Mouse (Mus musculus): ENCODE measurements around the gene Pcsk1n.
"Not testable (repeated sequence)": the region's sequence is repeated elsewhere in the genome, so short reads cannot be mapped to it uniquely, and the experiment has no call there.

Gene Pcsk1n

DNA sequence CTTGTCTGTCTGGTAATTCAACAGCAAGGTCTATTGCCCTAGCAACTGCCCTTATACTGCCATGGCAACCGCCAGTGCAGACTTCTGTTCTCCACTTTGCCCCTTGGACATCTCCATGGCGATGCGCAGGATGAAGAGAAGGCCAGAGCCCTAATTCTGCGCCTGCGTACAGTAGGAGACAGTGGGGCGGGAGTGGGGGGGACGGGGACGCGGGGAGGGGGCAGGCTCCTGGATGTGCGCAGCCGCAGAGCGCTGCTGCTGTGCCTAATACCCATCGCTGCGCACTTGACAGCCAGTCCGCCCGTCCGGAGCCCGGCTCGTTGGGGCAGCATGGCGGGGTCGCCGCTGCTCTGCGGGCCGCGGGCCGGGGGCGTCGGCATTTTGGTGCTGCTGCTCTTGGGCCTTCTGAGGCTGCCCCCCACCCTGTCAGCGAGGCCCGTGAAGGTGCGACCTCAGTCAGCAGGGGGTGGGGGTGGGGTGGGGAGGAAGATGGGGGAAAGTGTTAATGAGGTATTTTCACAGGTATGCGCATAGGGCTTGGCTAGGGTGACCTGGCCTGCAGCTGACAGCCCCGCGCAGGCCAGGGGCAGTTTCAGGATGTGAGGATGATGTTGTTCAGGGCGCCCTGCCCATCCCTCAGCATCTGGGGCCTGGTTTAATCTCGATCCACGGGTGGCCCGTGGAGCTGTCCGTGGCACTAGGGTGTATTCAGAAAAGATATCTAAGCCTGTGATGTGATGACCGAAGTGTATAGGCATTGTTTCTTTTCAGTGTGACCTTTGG, at the start of gene Pcsk1n:
Gene Pcsk1n, plus strand, starts transcription at position 222 of the 783 bp plus-strand sequence.
- DNase-seq (ENCODE audit: low spot score) = no peak

DNA sequence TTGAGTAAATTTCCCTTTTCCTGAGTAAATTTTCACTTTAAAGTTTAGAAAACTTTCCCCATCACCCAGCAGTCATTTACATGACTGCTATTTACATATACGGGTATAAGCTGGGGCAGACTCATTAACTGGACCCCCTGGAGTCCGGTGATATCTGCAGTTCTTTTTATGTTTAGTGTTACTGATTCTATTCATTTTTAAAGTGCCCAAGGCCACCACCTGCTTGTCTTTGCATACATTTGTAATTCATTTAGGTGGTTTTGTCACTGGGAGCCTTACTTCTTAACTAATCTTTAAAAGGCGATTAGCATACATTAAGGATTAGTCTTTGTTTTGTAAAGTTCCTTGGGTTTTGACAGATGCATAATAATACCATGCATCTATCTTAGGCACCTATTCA, 49.8 kb upstream of the Pcsk1n start:
- DNase-seq (ENCODE audit: low spot score) = no peak

DNA sequence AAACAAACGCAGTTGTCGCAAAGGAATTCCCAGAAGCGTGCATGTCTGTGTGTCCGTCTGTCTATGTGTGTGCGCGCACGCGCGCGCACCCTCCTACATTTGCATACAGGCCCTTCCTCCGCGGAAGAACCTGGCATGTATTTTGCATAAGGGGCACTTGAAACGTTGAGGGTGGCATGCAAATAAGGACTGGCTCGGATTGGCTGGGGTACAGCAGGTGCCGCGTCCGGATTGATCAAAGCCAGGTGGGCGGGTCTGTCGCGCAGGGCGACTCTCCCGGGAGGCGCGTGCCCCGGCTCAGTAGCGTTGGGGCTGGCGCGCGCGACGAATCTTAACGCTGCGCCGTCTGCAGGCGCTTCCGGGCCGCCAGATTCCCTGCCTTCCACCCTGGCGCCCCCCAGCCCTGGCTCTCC, 41.6 kb upstream of the Pcsk1n start, which contains the start of gene Pim2:
Gene Pim2, plus strand, starts transcription at position 256 of the 413 bp plus-strand sequence.
- peak; percentile 84 for DNase-seq (ENCODE audit: low spot score)

DNA sequence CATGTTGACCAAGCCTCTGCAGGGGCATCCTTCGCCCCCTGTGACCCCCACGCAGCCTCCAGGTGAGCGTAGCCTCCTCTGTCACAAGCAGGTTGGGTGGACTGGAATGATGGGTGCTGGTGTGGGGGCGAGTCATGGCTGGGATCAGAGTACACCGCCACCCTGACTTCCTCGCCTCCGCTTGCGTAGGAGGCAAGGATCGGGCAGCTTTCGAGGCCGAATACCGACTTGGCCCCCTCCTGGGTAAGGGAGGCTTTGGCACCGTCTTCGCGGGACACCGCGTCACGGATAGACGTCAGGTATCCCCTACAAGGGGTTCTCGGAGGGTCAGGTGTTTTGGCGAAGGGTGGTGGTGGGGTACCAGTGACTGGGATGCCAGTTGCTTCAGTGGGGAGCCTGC, 41.1 kb upstream of the Pcsk1n start:
- no peak for DNase-seq (ENCODE audit: low spot score)

DNA sequence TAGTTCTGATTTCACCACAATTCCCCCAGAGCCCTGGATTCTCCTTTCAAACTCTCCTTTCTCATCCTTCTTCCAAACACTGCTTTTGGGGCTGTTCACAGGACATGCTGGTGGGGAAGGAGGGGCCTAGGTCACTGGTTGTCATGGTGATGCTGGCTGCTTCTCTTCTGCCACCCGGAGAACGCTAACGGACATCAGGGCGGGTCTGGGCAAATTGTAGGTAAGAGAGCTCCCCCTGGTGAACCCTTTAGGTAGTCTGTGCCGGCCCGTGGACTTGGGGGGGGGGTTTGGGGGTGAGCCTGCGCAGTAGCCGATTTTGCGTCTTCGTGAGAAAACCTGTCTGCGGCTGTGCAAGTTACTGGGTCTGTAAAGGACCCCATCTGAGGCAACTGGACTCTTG, 39.8 kb upstream of the Pcsk1n start:
- DNase-seq (ENCODE audit: low spot score) = peak; percentile 52

DNA sequence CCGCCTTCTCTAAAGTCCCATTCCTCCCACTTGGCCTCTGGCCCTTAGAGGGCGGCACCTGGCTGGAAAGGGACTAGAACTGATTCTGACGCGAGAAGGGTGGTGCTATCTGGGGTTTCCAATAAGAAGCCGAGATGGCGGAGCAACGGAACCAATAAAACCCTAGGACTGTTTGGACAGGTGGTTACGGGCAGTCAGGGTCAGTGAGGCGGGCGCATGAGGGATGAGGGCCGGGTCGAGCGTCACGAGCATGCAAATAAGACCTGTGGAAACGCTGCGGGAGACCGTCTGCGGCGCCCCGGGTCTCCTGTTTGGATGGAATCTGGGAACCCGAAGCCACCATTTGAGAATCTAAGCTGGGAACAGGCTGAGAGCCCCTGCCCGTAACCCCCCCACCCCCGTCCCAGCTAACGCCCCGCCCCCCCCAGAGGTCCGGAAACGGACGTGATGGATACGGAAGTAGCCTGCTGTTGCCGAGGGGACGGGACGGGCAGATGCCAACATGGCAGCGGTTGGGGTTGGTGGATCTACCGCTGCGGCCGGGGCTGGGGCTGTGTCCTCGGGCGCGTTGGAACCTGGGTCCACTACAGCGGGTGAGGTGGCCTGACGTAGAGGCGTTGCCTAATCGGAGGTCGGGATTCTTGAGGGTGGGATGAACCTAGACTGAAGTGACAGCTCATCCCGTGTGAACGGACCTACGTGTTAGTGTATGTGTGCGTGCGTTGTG, 35.6 kb upstream of the Pcsk1n start, which contains the start of gene Slc35a2:
Gene Slc35a2, plus strand, starts transcription at position 188 of the 727 bp plus-strand sequence.
- DNase-seq (ENCODE audit: low spot score) = peak; percentile 84

DNA sequence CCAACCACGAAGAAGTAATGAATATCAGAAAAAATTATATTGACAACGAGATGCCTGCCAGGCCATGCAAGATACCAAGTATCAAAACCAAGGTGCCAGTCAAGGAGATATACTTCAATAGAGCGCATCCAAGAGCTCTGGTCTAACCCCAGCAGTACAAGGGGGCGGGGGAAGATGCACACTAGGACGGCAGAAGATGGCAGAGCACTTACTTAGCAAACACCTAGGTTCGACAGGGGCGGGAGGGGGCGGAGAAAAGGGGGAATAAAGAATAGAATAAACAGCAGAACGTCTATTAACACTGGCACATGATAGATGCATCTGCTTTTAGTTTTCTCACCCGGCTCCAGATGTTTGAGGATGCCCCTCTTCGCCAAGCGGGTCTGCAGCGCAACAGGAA, 21.4 kb upstream of the Pcsk1n start:
- DNase-seq (ENCODE audit: low spot score) = no peak

DNA sequence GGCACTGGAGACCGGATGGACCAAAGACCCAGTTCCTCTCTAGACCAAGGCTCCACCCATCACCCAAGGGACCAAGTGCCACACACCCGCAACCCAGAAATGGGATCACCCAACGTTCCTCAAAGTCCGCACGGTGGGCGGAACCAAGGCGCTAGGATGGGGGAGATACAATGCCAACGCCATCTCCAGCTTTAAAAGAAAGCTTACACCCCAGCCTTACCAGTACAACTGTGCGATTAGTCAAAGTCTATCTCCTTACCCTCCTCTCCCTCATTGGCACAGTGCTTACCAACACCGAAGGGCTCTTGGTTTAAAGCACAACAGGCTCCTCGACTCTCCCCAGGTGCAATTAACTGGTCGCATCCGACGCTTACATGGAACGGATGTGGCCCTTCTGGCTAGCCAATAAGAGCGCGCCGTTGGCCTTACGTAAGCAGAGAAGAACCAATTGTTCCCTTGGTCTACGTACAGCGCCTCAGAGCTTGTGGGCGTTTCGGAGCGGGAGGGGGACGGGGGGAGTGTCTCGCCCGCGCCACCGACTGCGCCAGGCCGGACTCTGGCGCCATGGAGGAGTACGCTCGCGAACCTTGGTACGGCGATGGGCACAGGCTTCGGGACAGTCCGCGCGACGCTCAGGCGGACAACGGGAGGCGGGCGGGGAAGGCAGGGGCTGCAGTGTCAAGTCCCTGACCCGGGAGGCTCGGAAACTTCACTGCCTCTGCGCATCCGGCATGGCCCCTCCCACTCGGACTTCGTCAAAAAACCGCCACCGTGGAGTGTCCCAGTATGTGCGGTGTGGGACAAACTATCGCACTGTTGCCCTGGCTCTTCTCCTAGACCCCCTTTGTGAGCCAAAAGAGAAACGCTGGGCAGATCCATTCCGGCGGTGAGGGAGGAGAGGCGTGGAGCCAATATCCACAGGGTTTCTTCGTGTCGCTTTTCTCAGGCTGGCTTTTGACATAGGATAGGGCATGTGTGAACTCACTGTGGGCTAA, 20.4 kb upstream of the Pcsk1n start, which contains the start of the genes Pqbp1 and Timm17b:
Gene Pqbp1, minus strand, starts transcription at position 390 of the 995 bp plus-strand sequence.
Gene Timm17b, plus strand, starts transcription at position 478 of the 995 bp plus-strand sequence.
- DNase-seq (ENCODE audit: low spot score) = peak; percentile 91

DNA sequence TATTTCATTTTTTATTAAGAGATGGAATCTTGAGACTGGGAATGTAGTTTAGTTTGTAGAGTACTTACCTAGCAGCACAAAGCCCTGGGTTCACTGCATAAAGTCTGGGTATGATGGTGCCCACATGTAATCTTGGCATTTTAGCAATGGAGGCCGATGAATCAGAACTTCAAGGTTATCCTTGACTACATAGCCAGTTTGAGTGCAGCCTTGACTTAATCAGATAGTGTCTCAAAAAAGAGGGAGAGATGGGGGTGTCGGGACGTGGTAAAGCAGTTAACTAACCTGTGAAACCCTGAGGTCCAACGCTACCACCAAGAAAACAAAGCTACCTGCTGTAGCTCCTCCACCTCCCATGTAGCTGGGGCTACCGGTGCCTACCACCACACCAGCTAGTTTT, 15.2 kb upstream of the Pcsk1n start:
- DNase-seq (ENCODE audit: low spot score) = no peak

DNA sequence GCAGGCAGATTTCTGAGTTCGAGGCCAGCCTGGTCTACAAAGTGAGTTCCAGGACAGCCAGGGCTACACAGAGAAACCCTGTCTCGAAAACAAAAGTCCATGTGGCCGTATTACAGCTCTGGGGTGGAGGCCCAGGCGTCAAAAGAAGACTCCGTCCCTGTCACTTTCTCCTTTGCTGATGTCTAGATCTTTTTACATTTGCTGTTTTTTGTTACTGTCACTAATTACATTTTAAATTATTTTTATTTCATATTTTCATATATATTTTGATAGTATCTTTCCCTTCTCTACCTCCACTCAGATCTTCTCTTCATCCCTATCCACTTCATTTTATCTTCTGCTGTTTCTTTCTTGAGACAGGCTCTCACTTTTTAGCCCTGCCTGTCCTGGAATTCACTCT, 11.9 kb upstream of the Pcsk1n start, which contains the start of gene Gm10491:
Gene Gm10491, minus strand, starts transcription at position 101 of the 400 bp plus-strand sequence.
- DNase-seq (ENCODE audit: low spot score) = no peak

DNA sequence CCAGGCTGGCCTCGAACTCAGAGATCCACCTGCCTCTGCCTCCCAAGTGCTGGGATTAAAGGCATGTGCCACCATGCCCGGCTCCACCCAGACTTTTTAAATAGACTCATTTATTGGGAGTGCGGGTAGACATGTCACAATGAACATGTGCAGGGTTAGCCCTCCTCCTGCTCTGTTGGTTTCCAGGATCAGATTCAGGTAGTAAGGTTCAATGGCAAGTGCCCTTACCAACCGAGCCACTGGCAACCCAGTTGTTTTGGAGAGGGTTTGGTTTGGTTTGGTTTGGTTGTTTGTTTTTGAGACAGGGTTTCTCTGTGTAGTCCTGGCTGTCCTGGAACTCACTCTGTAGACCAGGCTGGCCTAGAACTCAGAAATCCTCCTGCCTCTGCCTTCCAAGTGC, 10.4 kb upstream of the Pcsk1n start, which contains the start of gene Gm10490:
Gene Gm10490, plus strand, starts transcription at position 301 of the 400 bp plus-strand sequence.
- not testable (repeated sequence) for DNase-seq (ENCODE audit: low spot score)

DNA sequence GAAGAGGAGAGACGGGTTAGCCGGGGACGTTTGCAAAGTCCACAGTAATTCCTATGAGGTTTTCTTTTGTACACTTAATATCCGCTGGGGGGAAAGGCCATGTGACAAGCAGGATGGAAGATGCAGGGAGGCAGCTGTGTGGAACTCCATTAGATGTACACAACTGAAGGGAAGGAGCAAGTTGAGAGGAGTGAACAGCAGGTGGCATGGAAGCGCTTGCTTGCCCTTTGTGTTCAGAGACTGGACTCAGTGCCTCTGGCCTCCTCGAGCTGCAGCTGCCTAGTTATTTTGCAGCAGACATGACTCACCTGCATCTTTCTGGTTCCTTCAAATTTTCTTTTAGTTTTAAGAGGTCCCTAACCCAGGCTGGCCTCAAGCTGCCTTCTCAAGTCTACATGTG, 9.1 kb upstream of the Pcsk1n start:
- DNase-seq (ENCODE audit: low spot score) = no peak

DNA sequence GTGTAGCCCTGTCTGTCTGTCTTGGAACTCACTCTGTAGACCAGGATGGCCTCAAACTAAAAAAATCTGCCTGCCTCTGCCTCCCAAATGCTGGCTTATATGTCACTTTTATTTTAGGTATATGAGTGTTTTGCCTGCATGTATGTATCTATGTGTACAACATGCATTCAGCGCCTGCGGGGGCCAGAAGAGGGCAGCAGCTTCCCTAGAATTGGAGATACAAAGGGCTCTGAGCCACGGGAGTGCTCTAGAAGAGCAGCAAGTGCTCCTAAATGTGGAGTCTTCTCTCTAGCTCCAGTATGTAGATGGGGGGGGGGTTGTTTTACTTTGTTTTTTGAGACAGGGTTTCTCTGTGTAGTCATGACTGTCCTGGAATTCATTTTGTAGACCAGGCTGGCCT, 4.0 kb upstream of the Pcsk1n start:
- not testable (repeated sequence) for DNase-seq (ENCODE audit: low spot score)

DNA sequence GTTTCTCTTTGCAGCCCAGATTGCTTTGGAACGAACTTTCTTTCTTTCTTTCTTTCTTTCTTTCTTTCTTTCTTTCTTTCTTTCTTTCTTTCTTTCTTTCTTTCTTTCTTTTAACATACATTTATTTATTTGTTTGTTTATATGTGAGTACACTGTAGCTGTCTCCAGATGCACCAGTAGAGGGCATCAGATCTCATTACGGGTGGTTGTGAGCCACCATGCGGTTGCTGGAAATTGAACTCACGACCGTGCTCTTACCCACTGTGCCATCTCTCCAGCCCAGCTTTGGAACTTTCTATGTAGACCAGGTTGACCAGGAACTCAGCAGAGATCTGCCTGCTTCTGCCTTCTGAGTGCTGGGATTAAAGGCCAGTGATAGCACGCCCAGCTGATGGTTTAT, 1.7 kb upstream of the Pcsk1n start:
- not testable (repeated sequence) for DNase-seq (ENCODE audit: low spot score)

DNA sequence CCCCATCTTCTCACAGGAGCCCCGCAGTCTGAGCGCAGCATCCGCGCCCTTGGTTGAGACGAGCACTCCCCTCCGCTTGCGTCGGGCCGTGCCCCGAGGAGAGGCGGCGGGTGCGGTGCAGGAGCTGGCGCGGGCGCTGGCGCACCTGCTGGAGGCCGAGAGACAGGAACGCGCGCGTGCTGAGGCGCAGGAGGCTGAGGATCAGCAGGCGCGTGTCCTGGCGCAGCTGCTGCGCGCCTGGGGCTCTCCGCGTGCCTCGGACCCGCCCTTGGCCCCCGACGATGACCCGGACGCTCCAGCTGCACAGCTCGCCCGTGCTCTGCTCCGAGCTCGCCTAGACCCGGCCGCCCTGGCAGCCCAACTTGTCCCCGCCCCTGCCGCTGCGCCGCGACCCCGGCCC, 2.4 kb downstream of the Pcsk1n start:
- DNase-seq (ENCODE audit: low spot score) = peak; percentile 45

DNA sequence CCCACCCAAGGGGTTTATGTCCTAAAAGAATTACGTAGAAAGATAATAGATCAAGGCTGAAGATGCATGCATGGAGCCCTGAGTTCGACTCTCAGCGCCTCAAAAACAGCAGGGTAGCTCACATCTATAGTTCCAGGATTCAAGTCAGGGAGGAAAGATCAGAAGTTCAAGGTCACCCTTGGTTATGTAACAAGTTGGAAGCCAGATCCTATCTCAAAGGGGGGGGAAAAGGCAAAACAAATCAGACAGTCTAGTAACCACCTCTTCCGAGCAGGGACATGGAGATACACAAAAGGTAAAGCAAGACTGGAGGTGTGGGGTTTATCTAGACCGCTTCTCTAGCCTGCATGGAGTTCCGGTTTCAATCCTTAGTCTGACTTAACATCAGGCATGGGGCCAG, 6.6 kb downstream of the Pcsk1n start:
- no peak for DNase-seq (ENCODE audit: low spot score)

DNA sequence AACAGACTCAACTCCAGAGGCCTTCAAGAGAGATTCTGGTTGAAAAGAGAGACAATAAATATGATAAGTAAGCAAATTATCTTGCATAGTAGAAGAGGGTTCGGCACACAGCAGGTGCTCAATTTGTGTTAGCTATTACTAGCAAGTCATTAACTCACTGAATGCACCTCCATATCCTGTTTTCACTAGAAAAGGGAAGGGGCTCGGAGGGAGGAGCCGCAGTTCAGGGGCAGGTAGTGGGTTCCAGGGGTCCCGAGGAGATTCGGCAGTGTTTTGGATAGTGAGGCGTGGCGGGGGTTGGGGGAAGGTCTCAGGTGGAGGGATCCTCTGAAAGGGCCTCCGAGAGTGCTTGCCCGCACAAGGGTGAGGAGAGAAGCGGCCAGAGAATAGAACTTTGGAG, 7.5 kb downstream of the Pcsk1n start:
- DNase-seq (ENCODE audit: low spot score) = no peak

DNA sequence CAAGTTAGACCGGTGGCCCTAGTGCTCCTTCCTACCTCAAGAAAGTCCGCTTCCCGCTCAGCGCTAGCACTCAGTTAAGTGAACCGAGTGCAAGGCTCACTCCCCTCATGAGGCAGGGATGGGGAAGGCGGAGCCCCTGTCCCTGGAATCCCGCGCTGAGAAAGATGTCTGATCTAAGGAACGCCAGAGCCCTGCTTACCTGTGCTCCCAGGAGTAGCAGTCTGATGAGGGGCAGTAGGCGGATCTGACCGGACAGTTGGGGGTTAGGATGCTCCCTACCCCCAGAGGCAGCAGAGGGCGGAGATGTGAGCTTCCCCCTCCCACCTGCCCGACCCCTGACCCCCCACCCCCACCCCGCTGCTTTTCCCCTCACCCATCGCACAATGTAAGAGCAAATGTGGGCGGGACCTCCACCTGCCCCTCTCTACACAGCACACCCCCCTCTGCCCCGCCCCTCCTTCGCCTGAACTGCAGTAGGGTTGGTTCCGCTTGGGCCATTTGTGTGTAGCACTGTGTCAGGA, 8.7 kb downstream of the Pcsk1n start, which contains the start of gene Eras:
Gene Eras, minus strand, starts transcription at position 338 of the 521 bp plus-strand sequence.
- no peak for DNase-seq (ENCODE audit: low spot score)

DNA sequence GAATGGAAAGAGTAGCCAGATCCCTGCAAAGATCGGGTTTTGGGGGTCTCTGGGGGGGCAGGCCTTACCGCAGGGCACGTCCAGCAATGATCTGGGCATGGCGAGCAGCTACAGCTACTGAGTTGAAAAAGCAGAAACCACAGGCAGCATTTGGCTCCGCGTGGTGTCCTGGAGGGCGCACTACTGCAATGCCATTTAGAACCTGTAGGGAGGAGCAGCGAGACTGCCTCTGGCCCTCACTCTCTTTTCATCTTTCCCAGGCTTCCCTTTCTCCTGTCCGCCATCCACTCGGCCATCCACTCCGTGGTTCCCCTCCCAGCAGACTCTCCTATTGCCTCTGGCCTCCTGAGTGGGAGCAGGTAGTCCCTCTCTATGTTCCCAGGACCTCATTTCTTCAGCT, 17.3 kb downstream of the Pcsk1n start:
- DNase-seq (ENCODE audit: low spot score) = no peak

DNA sequence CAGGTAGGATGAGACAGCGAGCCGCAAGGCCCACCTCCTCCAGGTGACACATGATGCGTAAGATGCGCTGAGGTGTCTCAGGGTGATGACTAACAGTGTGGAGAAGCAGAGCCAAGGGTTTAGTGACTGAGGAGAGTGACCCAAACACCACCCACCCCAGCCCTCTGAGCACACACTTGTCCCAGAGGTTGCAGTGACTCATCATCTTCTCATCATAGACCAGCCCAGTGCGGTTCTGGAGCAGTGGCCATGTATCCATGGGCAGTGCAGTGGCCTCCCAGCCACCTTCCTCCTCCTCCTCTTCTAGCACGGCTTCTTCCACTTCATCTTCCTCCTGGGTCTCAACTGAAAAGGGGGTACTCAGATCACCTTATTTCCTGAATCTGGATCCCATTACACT, 18.0 kb downstream of the Pcsk1n start:
- DNase-seq (ENCODE audit: low spot score) = no peak

DNA sequence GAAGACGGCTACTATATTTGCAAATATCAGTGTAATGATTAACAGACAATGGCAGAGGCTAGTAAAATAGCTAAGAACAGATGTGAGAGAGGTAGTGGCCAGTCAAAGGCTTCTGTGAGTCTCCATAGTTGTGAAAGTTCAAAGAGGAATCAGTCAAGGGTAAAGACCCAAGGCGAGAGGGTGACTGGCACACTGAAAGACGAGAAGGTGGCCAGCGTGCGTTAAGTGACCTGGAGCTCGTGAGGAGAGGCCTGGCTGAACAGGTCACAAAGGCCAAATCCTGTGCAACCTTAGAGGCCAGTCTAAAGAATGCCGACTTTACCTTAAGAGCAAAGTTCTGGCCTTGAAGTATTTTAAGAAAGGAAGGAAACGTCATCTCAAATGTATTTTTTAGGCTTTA, 26.0 kb downstream of the Pcsk1n start:
- DNase-seq (ENCODE audit: low spot score) = no peak
